Comparison of ENCODE assay signal across 20 mouse cellular contexts in genomic region chr4:54195734-54196133, GRCm38 (mm10).
"Had no signal": no experiment of that assay in that cellular context is flagged by ENCODE, and none has a peak within 500 bp of the region (broad histone marks: within the 10 kb centered on the region; RNA-seq: fewer than 3 reads in every experiment).

No protein-coding gene starts in this region.

- H3K4me1 ChIP-seq: kidney, embryonic 15.5 days; limb, embryonic 12.5 days; limb, embryonic 15.5 days; lung, embryonic 15.5 days; megakaryocyte, embryonic 14.5 days; midbrain, embryonic 10.5 days; midbrain, embryonic 13.5 days had no signal

- H3K4me3 ChIP-seq: kidney, embryonic 15.5 days; limb, embryonic 12.5 days; limb, embryonic 15.5 days; lung, embryonic 15.5 days; megakaryocyte, embryonic 14.5 days; midbrain, embryonic 10.5 days; midbrain, embryonic 13.5 days; myocyte had no signal

- H3K27me3 ChIP-seq: kidney, embryonic 15.5 days; limb, embryonic 12.5 days; limb, embryonic 15.5 days; lung, embryonic 15.5 days; megakaryocyte, embryonic 14.5 days; midbrain, embryonic 13.5 days had no signal

- ATAC-seq: liver, postnatal 0 days; midbrain, embryonic 13.5 days; midbrain, embryonic 16.5 days had no signal

- H3K9ac ChIP-seq: kidney, embryonic 15.5 days; limb, embryonic 12.5 days; limb, embryonic 15.5 days; liver, embryonic 14.5 days; liver, postnatal 0 days; lung, embryonic 15.5 days; midbrain, embryonic 13.5 days had no signal

- H3K27ac ChIP-seq: kidney, embryonic 15.5 days; limb, embryonic 12.5 days; limb, embryonic 15.5 days; liver, embryonic 14.5 days; lung, embryonic 15.5 days; midbrain, embryonic 10.5 days; midbrain, embryonic 13.5 days had no signal

- H3K36me3 ChIP-seq: kidney, embryonic 15.5 days; limb, embryonic 12.5 days; limb, embryonic 15.5 days; lung, embryonic 15.5 days; midbrain, embryonic 10.5 days; midbrain, embryonic 13.5 days had no signal

- DNase-seq: kidney, adult 8-10 months; kidney, postnatal 10 days; kidney, postnatal 36 days; layer of hippocampus, postnatal 36 days; left cerebral cortex, postnatal 4 days; liver, postnatal 0 days; lung, postnatal 10 days; lung, postnatal 36 days; thymus, adult 18-20 months; thymus, postnatal 36 days had no signal
